Mouse (Mus musculus) midbrain, embryonic 13.5 days (tissue): ENCODE results near the gene Jag2. TPM values are rescaled to one million over a fixed set of nuclear protein-coding genes. Genes with fewer than 3 reads are reported as not detected.

ENCODE experiments used
- ATAC-seq: fragments of 200-750 bp; cut with Nextera tagmentation; 2 replicates; pipeline ENCODE4 v1.8.0; 2017; ENCODE audit warnings: mild to moderate bottlenecking, moderate TSS enrichment, moderate library complexity
- H3K27ac ChIP-seq: fragments of 300-500 bp; sonication (generic); 2 replicates; pipeline ENCODE4 v1.5.1; 2015; ENCODE audit warnings: inconsistent platforms, mild to moderate bottlenecking, moderate library complexity
- H3K27me3 ChIP-seq: fragments of 300-500 bp; sonication (generic); 2 replicates; pipeline ENCODE4 v1.6.1; 2015; ENCODE audit warnings: mild to moderate bottlenecking, inconsistent platforms
- H3K36me3 ChIP-seq: fragments of 300-500 bp; sonication (generic); 2 replicates; pipeline ENCODE4 v1.6.1; 2015; ENCODE audit warnings: mild to moderate bottlenecking, inconsistent platforms
- H3K4me1 ChIP-seq: fragments of 300-500 bp; sonication (generic); replicated peaks from 2 replicates; pipeline ENCODE4 v1.6.1; 2015; ENCODE audit warnings: inconsistent platforms
- H3K4me2 ChIP-seq: fragments of 300-500 bp; sonication (generic); replicated peaks from 2 replicates; pipeline ENCODE4 v1.6.1; 2015; ENCODE audit warnings: moderate library complexity, mild to moderate bottlenecking, inconsistent platforms
- H3K4me3 ChIP-seq: fragments of 300-500 bp; sonication (generic); replicated peaks from 2 replicates; pipeline ENCODE4 v1.5.1; 2015; ENCODE audit warnings: mild to moderate bottlenecking, inconsistent platforms
- H3K9ac ChIP-seq: fragments of 300-500 bp; sonication (generic); replicated peaks from 2 replicates; pipeline ENCODE4 v1.6.1; 2015; ENCODE audit warnings: mild to moderate bottlenecking, inconsistent platforms
- H3K9me3 ChIP-seq: fragments of 300-500 bp; sonication (generic); 2 replicates; pipeline ENCODE4 v1.6.1; 2016; ENCODE audit warnings: mild to moderate bottlenecking, inconsistent platforms
- WGBS: fragments of 180-500 bp; shearing (Covaris S2); methylation state at CpG from one replicate; pipeline ENCODE4 v1.1.7; 2015; 5-methylcytosine and 5-hydroxymethylcytosine counted together
- polyA plus RNA-seq: library from polyadenylated mRNA; unstranded; fragments of >200 nt; fragmentation: Nextera tagmentation; extraction: Ambion mirVana; gene quantifications from 2 replicates; pipeline ENCODE4 v1.2.1, GENCODE M21; 2015

Jag2 gene
- polyA plus RNA-seq, 1 experiment from 2014 or later, result 10.5 TPM

DNA sequence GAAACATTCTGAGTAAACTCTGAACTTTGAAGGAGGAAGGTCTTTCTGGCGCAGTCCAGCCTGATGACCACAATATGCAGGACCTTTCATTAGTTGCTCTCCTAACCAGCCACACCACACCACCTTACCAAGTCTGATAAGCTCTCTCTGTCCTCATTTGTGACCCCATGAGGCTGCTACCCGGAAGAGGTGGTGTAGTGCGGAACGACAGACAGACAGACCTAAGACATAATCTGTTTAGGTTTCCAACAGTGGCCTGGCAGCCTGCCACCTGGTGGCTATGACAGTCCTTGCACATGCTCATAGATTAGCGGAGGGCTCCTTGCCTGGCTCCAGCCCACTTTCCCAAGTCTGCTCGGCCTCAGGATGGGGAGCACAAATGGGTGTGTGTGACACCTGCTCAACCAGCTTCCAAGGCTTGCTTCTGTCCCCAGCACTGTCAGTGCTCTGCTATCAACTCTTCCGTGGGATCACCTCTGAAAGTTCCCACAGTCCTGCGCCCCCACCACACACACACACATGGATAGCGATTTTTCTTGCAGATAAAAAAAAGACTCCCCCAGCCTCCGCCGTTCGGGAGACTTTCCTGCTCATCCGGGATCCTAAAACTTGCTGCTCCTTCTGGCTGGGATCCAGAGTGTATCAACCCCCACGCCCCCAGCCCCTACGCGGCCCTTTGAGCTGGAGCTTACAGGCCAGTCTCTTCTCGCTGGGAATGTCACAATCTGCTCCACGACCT, 56.0 kb downstream of the Jag2 start:
- peak overlapping the region; percentile 44; the same call in 1 of the 2 replicates for H3K9ac ChIP-seq
- WGBS, result 20% methylated on average over 18 of the region's 18 CpGs
- H3K9me3 ChIP-seq, result no peaks in the 10 kb centered on the region
- H3K4me3 ChIP-seq, result peak overlapping the region; percentile 33
- peak; percentile 43 for ATAC-seq
- H3K4me2 ChIP-seq, result peak overlapping the region; percentile 51
- no peaks in the 10 kb centered on the region for H3K36me3 ChIP-seq
- peaks cover 28% of the 10 kb centered on the region for H3K4me1 ChIP-seq
- no peak overlapping the region for H3K27ac ChIP-seq
- peaks cover 86% of the 10 kb centered on the region for H3K27me3 ChIP-seq

DNA sequence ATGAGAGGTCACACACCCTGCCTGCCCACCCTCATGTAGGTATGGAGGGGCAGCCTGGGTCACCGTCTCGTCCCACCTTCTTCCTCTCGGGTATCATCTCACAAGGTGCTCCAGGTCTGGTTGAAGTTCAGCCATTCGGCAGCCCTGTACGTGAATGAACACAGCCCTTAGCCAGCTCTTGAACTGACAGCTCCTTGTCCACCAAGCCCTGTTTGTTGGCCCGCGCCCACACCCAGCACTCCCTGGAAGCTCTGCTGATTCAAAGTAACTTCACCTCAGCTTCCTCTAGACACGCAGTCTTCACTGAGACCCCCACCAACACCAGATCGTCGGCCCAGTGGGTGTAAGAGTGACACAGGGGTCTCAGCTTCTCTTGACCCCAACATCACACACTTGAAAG, 56.6 kb downstream of the Jag2 start:
- H3K27me3 ChIP-seq, result peaks cover 82% of the 10 kb centered on the region
- no peak overlapping the region for H3K4me3 ChIP-seq
- H3K9me3 ChIP-seq, result no peaks in the 10 kb centered on the region
- 88% methylated on average over 10 of the region's 10 CpGs for whole genome bisulfite sequencing
- H3K27ac ChIP-seq, result no peak overlapping the region
- no peak for ATAC-seq
- H3K4me2 ChIP-seq, result no peak overlapping the region
- no peaks in the 10 kb centered on the region for H3K36me3 ChIP-seq
- H3K4me1 ChIP-seq, result peaks cover 28% of the 10 kb centered on the region
- no peak overlapping the region for H3K9ac ChIP-seq

DNA sequence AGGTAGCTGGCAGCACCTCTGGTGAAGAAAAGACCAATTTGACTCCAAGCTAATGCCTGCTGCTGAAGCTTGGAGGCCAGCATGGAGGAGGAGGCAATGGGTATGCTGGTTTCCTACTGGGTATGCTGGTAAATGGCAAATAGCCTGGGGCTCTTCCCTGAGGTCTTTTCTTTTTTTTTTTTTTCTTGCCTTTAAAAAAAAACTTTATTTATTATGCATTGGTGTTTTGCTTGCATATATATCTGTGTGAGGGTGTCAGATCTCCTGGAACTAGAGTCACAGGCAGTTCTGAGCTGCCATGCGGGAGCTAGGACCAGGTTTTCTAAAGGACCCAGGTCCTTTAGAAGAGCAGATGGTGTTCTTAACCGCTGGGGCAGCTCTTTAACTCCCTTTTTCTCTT, 58.3 kb downstream of the Jag2 start:
- H3K27ac ChIP-seq, result no peak overlapping the region
- peaks cover 65% of the 10 kb centered on the region for H3K27me3 ChIP-seq
- WGBS, result 68% methylated on average over 2 of the region's 2 CpGs

DNA sequence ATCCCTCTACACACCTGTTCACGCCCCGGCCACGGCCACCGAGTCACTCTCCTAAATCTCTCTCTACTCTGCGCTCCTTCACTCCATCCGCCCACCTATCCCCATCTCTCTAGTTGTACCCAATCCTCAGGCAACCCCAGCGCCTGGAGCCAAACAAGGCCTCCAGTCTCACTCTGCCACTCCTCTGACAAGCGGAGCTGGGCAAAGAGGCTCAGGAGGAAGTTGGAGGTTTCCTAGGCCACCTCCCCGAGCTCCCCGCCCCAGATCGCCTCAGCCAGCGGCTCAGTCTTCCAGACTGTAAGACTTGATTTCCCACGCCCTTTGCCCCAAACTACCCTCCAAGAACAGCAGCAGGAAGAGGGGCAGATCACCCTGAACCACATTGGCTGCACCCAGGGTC, 58.8 kb downstream of the Jag2 start:
- Histone ChIP-seq H3K4me1 (peaks cover 13% of the 10 kb centered on the region), H3K27me3 (peaks cover 60% of the 10 kb centered on the region), H3K4me3 (no peak overlapping the region), H3K9ac (no peak overlapping the region), H3K4me2 (no peak overlapping the region), H3K27ac (no peak overlapping the region), H3K9me3 (no peaks in the 10 kb centered on the region), H3K36me3 (no peaks in the 10 kb centered on the region)
- ATAC-seq, result no peak
- WGBS, result 49% methylated on average over 13 of the region's 13 CpGs

More for the DNA sequence above, 58.3 kb downstream of the Jag2 start:
- Histone ChIP-seq H3K4me2 (no peak overlapping the region), H3K9me3 (no peaks in the 10 kb centered on the region), H3K9ac (no peak overlapping the region), H3K36me3 (no peaks in the 10 kb centered on the region), H3K4me1 (peaks cover 17% of the 10 kb centered on the region), H3K4me3 (no peak overlapping the region)
- no peak for ATAC-seq

DNA sequence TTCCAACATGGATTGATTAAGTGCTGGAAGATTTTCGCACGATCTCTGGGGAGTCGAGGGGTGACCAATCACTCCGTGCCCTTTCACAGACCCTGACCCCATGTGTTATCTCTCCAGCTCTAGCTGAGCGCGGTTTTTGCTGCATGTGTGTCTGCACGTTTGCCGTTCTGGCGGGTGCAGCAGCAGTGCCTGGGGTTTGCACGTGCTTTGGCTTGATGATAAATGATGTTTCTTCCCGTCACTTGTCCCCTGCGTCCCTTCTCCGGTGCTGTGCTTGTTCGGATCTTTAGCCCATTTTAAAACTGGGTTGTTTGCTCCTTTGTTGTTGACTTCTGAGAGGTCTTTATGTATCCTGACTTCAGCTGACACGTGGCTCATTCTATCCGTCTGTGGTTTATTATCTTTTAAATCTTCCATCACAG, 59.8 kb downstream of the Jag2 start:
- Histone ChIP-seq H3K27me3 (peaks cover 50% of the 10 kb centered on the region), H3K9ac (no peak overlapping the region), H3K4me2 (no peak overlapping the region), H3K4me1 (peaks cover 13% of the 10 kb centered on the region), H3K27ac (no peak overlapping the region), H3K36me3 (no peaks in the 10 kb centered on the region), H3K4me3 (no peak overlapping the region), H3K9me3 (no peaks in the 10 kb centered on the region)
- WGBS, result 37% methylated on average over 16 of the region's 16 CpGs
- no peak for ATAC-seq

DNA sequence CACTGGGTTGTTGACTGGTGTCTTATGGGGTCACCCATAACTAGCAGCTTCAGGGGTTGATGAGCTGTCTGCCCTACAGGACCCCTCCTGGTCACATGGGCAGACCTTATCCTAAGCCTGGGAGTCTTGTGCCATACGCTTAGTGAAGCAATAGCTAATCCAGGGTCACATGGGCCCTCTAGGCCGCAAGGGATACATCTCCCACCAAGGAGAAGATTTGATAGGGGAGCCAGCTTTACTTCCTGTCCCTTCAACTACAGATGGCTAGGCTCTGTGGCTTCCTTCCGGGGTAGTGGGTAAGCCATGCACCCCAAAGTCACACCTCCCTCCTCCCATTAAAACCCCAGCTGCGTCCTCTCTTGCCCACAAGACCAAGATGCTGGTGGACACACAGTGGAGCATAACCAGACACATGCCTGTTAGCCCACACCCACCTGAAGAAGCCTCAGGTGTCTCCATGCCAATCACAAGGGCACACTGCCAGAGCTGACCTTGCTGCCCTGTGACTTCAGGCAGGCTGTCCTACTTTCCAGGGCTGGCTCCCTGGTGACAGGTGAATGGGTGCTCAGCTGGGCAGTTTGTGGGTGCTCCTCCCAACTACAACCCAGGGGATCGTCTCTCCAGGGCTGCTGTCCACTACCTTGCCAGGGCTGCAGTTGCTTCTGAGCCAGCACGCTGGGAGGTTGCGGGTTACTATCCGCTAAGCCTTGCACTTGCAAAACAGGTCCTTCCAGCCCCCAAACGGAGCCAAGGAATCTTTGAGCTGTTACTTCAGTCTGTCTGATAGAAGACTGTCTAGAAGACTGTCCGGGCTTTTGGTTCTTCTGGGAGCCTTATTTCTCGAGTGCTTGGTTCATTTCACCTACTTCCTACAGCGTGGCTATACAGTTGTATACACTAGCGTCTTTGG, 61.1 kb downstream of the Jag2 start, which contains the start of gene Gpr132:
Gene Gpr132, minus strand, starts transcription at position 51 of the 910 bp plus-strand sequence.
- no peak within 1 kb of the TSS for H3K9ac ChIP-seq
- WGBS, result 65% methylated on average over 13 of the region's 13 CpGs
- ATAC-seq, result no peak
- peaks cover 4% of the 10 kb centered on the region; the same call in 1 of the 2 replicates for H3K4me1 ChIP-seq
- no peak within 1 kb of the TSS for H3K4me3 ChIP-seq
- H3K9me3 ChIP-seq, result no peaks in the 10 kb centered on the region
- H3K27ac ChIP-seq, result no peak within 1 kb of the TSS
- H3K27me3 ChIP-seq, result peaks cover 37% of the 10 kb centered on the region
- no peaks in the 10 kb centered on the region for H3K36me3 ChIP-seq
- H3K4me2 ChIP-seq, result no peak within 1 kb of the TSS

DNA sequence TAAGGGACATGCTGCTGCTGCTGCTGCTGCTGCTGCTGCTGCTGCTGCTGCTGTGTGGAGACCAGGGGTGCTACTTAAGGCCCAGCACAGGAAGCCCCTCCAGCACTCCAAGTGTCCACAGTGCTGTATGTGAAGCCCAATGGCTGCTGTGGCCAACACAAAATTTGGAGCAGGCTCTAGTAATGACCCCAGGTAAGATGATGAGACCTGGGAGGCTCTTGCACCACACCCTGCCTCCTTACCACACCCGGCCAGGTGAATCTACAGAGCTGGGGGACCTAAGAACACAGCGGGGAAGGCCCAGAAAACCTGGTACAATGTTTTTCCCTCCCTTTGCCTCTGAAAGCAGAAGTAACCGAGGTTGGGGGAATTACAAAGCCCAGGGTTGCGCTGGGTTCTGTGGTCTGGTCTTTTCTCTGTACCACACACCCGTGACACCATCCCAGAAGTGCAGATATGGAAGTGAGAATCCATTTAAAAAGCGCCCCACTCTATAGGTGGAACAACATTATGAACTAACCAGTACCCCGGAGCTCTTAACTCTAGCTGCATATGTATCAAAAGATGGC, 62.4 kb downstream of the Jag2 start:
- no peak overlapping the region for H3K4me2 ChIP-seq
- no peak overlapping the region for H3K27ac ChIP-seq
- no peak overlapping the region for H3K4me3 ChIP-seq
- WGBS, result 87% methylated on average over 7 of the region's 7 CpGs
- H3K9me3 ChIP-seq, result no peaks in the 10 kb centered on the region
- peaks cover 25% of the 10 kb centered on the region for H3K27me3 ChIP-seq
- no peaks in the 10 kb centered on the region for H3K36me3 ChIP-seq
- no peak for ATAC-seq
- H3K4me1 ChIP-seq, result peaks cover 4% of the 10 kb centered on the region; the same call in 1 of the 2 replicates
- H3K9ac ChIP-seq, result no peak overlapping the region

DNA sequence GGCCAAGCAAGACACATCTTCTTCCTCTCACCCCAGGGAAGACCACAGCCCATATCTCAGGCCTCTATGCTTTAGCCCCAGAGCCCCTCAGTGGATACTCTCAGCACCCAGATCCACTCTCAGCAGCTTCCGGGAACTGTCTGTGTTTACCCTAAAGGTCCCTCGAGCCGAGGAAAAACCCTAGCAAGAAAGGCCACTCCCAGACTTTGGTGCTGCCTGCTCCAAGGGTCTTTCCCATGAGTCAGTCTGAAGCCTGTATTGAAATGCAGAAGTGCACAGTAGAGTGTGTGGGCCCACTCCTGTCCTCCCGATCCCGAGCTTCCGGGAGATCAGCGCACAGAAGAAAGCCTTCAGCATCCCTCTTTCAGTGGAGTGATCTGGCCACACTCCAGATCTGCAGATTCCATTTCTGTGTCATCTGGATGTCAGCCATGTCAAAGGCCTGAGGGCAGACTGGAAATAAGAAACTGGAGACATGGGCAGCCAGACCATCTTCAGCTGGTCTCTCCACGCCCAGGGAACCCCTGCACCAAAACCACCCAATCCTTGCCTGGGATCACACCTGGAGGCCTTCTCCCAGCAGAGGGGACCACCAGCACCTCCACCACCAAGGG, 63.0 kb downstream of the Jag2 start:
- H3K4me2 ChIP-seq, result no peak overlapping the region
- no peak for ATAC-seq
- H3K27me3 ChIP-seq, result peaks cover 19% of the 10 kb centered on the region
- no peaks in the 10 kb centered on the region for H3K36me3 ChIP-seq
- no peak overlapping the region for H3K27ac ChIP-seq
- H3K9ac ChIP-seq, result no peak overlapping the region
- H3K4me3 ChIP-seq, result no peak overlapping the region
- no peaks in the 10 kb centered on the region for H3K9me3 ChIP-seq
- 76% methylated on average over 8 of the region's 8 CpGs for whole genome bisulfite sequencing
- peaks cover 4% of the 10 kb centered on the region; the same call in 1 of the 2 replicates for H3K4me1 ChIP-seq

DNA sequence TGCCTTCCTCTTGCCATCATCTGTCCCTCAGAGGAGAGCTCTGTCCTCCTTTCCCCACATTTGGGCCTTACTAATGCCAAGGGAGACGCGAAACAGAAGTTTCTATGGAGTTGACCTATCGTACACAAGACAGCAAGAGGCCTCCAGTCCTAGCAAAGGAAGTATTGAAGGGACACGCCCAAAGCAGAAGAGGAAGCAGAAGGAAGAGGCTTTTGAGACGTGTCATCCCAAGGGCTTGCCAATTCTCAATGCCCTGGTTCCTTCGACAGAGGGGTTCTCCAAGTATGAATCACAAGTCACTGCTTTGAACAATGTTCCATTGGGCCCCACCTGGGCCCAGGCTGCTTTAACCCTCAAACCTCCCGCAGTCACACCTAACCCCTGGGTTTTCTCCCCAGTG, 64.8 kb downstream of the Jag2 start:
- H3K4me1 ChIP-seq, result peaks cover 3% of the 10 kb centered on the region; the same call in 1 of the 2 replicates
- H3K9me3 ChIP-seq, result no peaks in the 10 kb centered on the region
- WGBS, result 88% methylated on average over 7 of the region's 7 CpGs
- H3K27ac ChIP-seq, result no peak overlapping the region
- H3K9ac ChIP-seq, result no peak overlapping the region
- no peak for ATAC-seq
- peaks cover 5% of the 10 kb centered on the region for H3K27me3 ChIP-seq
- no peaks in the 10 kb centered on the region for H3K36me3 ChIP-seq
- no peak overlapping the region for H3K4me2 ChIP-seq
- H3K4me3 ChIP-seq, result no peak overlapping the region

DNA sequence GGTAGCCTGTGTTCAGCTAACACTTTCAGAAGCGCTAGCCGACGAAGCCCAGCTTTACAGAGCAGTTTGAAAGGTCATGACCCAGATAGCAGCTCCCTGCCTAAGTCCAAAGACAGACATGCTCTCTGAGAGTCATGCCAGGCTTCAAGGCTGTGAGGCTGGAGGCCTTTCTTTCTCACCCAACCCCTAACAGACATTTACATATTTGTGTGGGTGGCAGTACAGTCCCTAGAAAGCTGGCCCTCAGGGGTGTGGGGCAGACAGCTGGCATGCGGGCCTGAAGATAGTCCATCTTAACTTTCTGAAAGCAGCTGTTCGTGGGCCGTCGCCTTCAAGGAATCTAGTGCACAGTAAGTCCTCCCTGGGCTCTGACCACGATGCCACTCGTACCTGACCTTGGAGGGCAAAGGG, 67.7 kb downstream of the Jag2 start:
- Histone ChIP-seq H3K9ac (no peak overlapping the region), H3K36me3 (no peaks in the 10 kb centered on the region), H3K27ac (no peak overlapping the region), H3K9me3 (no peaks in the 10 kb centered on the region), H3K4me2 (no peak overlapping the region), H3K4me1 (no peaks in the 10 kb centered on the region), H3K4me3 (no peak overlapping the region), H3K27me3 (no peaks in the 10 kb centered on the region)
- ATAC-seq, result no peak
- WGBS, result 64% methylated on average over 9 of the region's 9 CpGs

DNA sequence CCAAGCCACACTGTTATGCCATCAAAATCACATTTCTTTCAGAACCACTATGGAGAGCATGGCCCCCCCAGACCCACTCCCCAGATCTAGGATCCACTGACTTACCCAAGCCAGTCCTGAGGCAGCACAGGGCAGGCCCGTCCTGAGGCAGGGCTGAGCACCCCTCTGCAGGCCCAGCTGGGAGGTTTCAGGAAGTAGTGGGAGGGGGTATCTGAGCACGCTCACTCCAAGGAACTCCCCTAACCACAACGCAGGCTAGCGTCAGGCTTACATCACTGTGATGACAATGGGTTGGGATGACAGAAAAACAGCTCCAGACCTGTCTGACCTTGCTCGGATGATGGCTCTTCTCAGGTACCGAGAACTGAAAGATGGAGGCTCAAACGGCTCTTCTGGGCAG, 68.8 kb downstream of the Jag2 start:
- Histone ChIP-seq H3K4me3 (no peak overlapping the region), H3K27me3 (no peaks in the 10 kb centered on the region), H3K9me3 (no peaks in the 10 kb centered on the region), H3K4me2 (no peak overlapping the region), H3K4me1 (no peaks in the 10 kb centered on the region), H3K27ac (no peak overlapping the region), H3K9ac (no peak overlapping the region), H3K36me3 (no peaks in the 10 kb centered on the region)
- peak; percentile 34; the same call in 1 of the 2 replicates for ATAC-seq
- WGBS, result 83% methylated on average over 7 of the region's 7 CpGs
